Mouse (Mus musculus) layer of hippocampus, adult 11-12 months (tissue): ENCODE data around the gene Sytl1.
A peak's percentile ranks its signal among the peaks of the same experiment; 100 is the strongest.

Experiments
- DNase-seq: peaks from one replicate; pipeline ENCODE4 v3.0.0; 2022; ENCODE audit warnings: low spot score

The Sytl1 gene

DNA sequence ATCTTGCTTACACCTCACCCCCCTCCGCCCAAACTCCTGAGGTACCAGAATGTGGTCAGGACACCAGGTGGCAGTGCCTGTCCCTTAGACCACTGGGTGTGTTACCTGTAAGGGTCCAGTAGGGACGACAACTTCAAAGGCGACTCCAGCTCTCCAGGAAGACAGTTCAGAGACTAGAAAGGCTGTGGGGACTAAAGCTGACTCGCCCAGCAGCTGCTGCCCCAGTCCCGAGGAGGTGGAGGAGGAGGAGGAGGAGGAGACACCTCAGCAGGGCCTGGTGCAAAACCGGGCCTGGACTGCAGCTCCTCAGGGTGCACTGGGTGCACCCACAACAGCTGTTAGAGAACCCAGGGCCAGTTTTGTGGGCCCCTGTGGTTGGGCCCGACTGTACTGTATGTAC lies at the start of gene Sytl1:
Sytl1 (minus strand) TSS at position 232 of the 400 bp plus-strand sequence.
- DNase-seq, result no peak

GRCm38 (mm10) chr4:133309948-133310347 lies 47.0 kb upstream of the Sytl1 start:
- peak; percentile 87 for DNase-seq

- DNase-seq, result peak; percentile 56
These were observed 44.4 kb upstream of the Sytl1 start for GRCm38 (mm10) chr4:133307331-133307730.

- DNase-seq, result no peak
These were observed 42.9 kb upstream of the Sytl1 start for GRCm38 (mm10) chr4:133305825-133306224.

DNA sequence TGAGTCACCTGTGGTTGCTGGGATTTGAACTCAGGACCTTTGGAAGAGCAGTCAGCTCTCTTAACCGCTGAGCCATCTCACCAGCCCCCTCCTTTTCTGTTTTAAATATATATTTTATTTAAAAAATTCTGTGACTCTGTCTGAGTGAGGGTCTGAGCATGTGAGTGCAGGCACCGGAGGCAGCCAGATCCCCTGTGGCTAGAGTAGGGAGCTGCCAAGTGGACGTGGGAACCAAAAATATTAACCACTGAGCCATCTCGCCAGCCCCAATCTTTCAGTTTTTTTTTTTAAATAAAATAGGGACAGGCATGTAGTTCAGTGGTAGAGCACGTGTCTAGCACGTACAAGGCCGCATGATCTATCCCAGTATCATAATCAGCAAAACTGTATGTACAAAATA lies 41.9 kb upstream of the Sytl1 start:
- DNase-seq, result no peak

DNA sequence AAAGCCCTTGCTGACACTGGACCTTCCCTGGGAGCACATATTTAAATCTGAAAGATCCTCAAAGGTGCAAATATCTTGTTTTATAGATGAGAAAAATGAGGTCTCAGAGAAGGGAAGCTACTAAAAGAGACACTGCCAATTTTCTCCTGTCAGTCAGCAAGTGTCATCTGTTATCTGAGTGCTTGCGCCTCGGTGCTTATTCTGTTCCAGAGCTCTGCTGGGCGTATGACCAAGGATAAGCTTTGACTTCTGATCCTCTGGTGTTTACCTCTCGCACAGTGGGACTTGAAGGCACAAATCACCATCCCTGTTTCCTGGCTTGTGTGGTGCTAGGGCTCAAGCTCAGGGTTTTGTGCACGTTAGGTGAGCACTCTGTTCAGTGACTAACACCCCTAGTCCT lies 39.8 kb upstream of the Sytl1 start:
- DNase-seq, result no peak

DNA sequence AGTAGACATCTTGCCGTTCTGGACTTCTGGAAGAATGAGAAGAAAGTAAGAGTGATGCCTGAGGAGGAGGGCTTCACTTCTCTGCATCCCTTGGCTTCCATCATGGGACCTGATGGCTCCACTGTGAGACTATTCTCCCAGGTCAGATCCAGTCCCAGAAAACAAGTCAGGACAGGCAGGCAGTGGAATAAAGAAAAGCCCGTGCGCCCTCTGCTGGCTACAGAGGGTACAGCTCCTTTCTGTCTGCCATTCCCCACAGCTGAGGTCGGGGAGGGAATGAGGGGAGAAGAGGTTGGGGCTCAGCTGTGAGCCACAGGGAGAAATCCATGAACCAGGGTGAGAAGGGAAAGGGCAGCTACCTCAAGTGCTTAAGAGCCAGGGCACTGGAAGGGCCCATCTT lies 38.9 kb upstream of the Sytl1 start:
- peak; percentile 79 for DNase-seq

DNA sequence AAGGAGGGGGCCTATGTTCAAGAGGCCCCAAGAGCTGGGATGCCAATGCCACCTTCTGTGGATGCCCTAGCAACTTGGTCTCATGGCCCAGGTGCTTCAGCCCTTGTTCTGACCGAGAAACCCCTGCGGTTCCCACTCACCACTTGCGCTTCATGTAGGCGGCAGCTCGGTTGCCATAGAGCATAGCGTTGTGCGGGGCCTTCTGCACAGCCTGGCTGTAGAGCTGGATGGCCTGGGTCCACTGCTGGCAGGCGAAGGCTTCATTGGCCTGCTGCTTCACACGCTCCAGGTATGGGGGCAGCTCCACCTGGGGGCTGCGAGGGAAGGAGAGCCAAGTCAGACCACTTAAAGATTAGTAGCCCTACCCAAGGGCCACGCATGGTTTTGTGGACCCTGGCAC lies 37.5 kb upstream of the Sytl1 start:
- DNase-seq, result no peak

DNA sequence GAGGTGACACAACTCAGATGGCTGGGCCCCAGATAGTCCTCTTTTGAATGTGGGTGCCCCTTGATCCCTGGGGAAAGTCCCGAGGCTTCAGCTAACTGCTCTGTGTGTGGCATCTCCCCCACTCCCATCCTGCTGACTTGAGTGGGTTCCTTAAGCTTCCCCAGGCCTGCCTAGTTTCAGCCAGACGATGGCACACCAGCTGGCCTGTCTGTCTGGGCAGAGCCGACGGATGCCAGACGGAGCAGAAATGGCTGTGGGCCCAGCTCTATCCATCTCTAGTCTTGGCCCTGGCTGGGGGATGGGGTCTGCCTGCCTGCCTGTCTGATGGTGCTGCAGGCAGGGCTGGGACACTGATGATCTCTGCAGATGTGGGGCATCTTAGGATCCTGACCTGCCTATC lies 36.8 kb upstream of the Sytl1 start:
- peak; percentile 63 for DNase-seq

DNA sequence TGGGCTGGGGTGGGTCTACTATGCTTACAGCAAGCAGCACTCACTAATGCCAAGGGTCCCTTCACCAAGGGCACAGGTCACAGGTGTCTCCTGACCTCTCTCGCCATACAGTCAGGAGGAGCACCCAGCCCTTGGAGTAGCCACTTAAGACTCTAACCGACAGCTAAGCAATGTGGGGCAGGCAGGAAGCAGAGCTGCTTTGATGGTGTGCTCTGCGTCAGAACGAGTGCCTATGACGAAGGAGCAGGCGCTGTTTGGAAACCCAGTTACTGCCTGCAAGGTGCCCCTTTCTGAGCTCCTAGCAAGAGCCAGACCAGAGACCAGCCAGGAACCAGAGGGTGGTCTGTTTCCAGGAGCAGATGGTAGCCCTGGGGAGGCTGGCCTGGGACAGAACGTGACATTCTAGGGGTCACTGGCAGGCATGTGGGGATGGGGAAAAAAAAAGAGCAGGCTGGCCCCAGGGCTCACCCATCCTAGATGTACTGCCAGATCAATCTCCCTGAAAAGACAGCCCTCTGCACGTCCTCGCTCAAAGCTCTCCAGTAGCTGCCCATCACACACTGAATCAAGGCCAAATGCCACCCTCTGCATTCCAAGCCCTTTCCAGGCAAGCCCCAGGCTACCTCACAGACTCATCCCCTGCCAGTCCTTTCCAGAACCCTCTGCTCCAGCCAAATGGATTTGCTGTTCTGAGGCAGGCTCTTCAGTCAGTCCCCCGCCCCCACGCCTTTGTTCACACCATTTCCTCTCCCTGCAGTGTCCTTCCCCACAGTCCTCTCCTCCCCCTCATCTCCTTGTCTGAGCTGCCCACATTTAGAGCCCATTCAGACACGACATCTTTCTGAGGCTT lies 35.8 kb upstream of the Sytl1 start:
- peak; percentile 60 for DNase-seq

- peak; percentile 87 for DNase-seq
These were observed 34.9 kb upstream of the Sytl1 start for GRCm38 (mm10) chr4:133297801-133298238.

GRCm38 (mm10) chr4:133297360-133297759 lies 34.4 kb upstream of the Sytl1 start:
- no peak for DNase-seq

- DNase-seq, result no peak
These were observed 31.2 kb upstream of the Sytl1 start for GRCm38 (mm10) chr4:133294084-133294483.

DNA sequence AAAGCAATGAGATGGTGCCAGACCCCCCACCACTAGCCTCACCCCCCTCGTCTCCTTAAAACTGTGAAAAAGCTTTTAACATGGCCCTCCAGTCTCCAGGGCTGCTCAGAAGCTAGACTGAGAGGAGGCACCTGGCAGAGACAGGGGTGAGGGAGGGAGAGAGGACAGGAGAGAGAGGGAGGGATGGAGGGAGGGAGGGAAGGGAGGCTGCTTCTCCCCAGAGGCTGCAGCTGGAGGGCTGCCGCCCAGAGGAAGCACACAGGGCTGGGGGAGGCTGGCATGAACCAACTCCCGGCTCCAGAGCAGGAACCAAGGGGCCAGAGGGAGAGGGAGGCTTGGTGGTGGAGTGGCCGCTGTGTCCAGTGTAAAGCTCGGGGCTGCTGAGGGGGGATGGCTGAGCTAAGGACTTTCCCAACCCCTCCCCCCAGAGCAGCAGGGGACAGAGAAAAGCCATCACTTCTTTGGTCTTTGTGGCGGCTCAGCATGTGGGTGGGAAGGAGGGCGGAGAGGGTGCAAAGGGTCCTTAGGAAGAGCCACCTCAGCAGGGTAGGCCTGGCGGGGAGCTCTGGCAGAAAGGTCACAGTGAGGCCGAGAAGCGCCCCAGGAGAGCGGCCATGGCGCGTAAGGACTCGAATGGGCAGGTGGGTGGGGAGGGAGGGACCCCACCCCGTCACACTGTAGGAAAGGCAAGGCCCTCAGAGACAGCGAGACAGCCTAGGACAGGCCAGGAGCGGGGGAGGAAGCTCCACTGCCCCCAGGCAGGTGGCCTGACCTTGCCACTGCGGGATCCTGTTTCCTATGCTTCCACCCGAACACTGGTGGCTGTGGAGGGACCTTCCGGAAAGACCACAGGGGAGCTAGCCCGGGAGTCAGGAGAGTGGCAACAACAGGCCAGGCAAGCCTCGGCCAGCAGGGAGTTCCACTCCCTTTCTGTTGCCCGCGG lies 30.3 kb upstream of the Sytl1 start:
- no peak for DNase-seq

DNA sequence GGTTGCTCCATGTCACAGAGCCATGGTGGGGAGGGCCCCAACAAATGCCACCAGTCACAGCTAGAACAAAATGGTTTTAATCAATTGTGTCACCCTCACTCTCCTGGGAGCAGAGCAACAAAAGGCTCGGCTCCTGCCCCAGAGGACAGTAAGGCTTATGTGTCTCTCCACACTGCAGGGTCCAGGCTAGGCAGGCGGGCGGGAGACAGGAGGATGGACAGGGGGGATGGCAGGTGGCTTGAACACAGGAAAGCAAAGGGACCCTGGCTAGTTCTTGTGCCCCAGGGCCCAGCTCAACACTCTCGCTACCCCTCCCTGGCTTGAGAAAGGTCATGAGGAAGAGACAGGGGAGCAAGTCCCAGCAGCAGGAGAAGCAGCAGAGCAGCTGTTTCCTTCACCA lies 29.5 kb upstream of the Sytl1 start:
- no peak for DNase-seq

GRCm38 (mm10) chr4:133291255-133291654 lies 28.3 kb upstream of the Sytl1 start:
- DNase-seq, result no peak

GRCm38 (mm10) chr4:133286476-133287077 lies 23.7 kb upstream of the Sytl1 start:
- DNase-seq, result no peak

DNA sequence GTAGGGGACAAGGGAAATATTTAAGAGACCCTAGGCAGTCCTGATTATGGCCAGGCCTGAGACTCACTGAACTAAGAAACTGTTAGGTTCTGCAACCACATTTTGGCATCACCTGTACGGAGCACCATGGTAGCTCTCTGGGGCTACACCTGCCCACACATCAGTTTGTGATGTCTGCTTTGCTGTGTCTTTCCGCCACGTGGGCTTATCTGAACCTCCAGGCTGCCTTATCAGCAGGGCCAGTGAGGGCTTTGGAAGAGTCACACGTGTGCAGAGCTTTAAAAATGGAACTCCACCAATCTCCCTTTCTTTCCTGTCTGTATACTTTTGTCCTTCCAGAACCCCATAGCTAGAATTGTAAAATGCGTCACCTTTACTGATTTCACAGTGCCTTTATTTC lies 23.0 kb upstream of the Sytl1 start:
- DNase-seq, result no peak

DNA sequence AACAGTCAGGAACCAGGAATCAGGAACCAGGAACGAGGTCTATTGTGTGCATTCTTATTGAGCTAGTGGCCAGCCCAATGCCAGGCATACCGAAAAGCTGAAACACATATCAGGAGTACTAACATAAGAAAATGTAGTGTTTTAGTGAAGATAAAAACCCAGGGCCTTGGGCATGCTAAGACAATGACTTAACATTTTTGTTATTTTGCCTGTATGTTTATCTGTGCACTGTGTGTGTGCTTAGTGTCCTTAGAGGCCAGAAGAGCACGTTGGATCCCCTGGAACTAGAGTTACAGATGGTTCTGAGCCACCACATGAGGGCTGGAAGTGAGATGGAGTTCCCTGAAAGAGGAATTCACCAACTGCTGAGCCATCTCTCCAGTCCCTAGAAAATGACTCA lies 22.4 kb upstream of the Sytl1 start:
- no peak for DNase-seq

GRCm38 (mm10) chr4:133282656-133283055 lies 19.7 kb upstream of the Sytl1 start:
- DNase-seq, result no peak

- no peak for DNase-seq
These were observed 19.1 kb upstream of the Sytl1 start for GRCm38 (mm10) chr4:133281951-133282481.

DNA sequence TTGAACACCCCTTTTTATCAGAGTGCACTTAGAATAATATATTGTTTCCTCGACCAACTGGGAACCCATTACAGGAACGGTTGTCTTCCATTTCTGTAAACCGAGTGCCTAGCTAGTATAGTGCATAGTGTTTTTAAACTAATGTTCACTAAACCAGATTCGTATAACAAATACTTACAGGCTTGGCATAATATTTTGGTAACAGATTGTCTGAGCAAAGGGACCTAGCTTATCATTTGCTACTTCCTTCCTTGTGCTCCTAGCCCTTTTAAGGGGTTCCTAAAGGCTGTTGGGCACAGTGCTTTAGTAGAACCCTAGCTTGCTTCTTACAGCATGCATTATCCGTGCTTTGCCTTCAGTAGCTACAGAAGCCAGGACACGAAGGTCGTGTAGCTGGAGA lies 18.6 kb upstream of the Sytl1 start:
- no peak for DNase-seq
